14 mouse cellular contexts compared by ENCODE assay signal in the genomic region with DNA sequence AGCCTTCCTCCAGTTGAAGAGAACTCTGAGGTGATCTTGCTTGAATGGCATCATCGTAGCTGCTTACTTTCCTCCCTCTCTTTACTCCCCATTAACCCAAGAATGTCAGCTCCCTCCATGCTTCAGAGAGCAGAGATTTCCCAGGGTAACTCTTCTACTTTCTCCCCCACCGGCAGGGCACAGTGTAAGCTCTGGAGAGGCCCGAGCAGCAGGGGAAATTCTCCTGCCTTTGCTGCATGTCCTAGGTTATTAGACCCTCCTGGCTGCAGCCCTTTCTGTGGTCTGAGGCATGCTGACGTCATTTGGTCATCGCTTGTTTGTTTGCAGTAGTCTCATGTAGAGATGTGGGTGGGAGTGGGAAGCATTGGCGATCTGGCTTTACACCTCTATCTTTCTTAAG.
DNase-seq lines count a peak whose midpoint lies in the region; ATAC-seq lines count a peak whose summit lies in the region.
"Had no signal": no experiment of that assay in that cellular context is flagged by ENCODE, and none has a peak within 500 bp of the region (broad histone marks: within the 10 kb centered on the region; RNA-seq: fewer than 3 reads in every experiment).

No protein-coding gene starts in this region.

- H3K4me1 ChIP-seq in heart, embryonic 11.5 days (ENCODE audit: control insufficient read depth, insufficient read depth, low read length), result no peaks in the 10 kb centered on the region
- H3K4me1 ChIP-seq in megakaryocyte, embryonic 14.5 days, result peaks cover 18% of the 10 kb centered on the region
- H3K4me1 ChIP-seq in kidney, embryonic 14.5 days (ENCODE audit: control insufficient read depth, insufficient read depth, low read length), result peaks cover 4% of the 10 kb centered on the region; the same call in 1 of the 2 replicates
- no peaks in the 10 kb centered on the region; the same call in 1 of the 2 replicates for H3K4me1 ChIP-seq in stomach, embryonic 15.5 days

- ATAC-seq in heart, embryonic 11.5 days (replicated peaks; ENCODE audit: insufficient number of reproducible peaks, low FRiP score, low TSS enrichment), result no peak
- no peak for ATAC-seq in megakaryocyte, adult 5-6 weeks (ENCODE audit: poor library complexity, severe bottlenecking)
- ATAC-seq in kidney, embryonic 14.5 days (ENCODE audit: low FRiP score, low TSS enrichment), result peak; percentile 93
- no peak for ATAC-seq in stomach, embryonic 15.5 days (ENCODE audit: insufficient read depth, low FRiP score, low read depth)
- ATAC-seq in megakaryocyte progenitor cell, adult 5-6 weeks (replicated peaks; ENCODE audit: poor library complexity), result no peak

- H3K4me2 ChIP-seq in heart, embryonic 11.5 days, result no peak overlapping the region
- 0 out of 2 replicates have a peak overlapping the region, but pooled peaks have one; percentile 1 for H3K4me2 ChIP-seq in kidney, embryonic 14.5 days (replicated peaks; ENCODE audit: low read depth, low read length)
- H3K4me2 ChIP-seq in stomach, embryonic 15.5 days, result peak overlapping the region; percentile 16; the same call in 1 of the 2 replicates
- H3K4me2 ChIP-seq: neural tube, embryonic 13.5 days had no signal

- no peaks in the 10 kb centered on the region for H3K27me3 ChIP-seq in heart, embryonic 11.5 days (ENCODE audit: control insufficient read depth, insufficient read depth, low read length)
- peaks cover 2% of the 10 kb centered on the region for H3K27me3 ChIP-seq in megakaryocyte, embryonic 14.5 days (replicated peaks)
- H3K27me3 ChIP-seq in kidney, embryonic 14.5 days (ENCODE audit: control insufficient read depth, insufficient read depth, low read length), result no peaks in the 10 kb centered on the region
- no peaks in the 10 kb centered on the region for H3K27me3 ChIP-seq in stomach, embryonic 15.5 days (replicated peaks)
- H3K27me3 ChIP-seq: neural tube, embryonic 13.5 days had no signal

- no peaks in the 10 kb centered on the region for H3K36me3 ChIP-seq in heart, embryonic 11.5 days (ENCODE audit: control insufficient read depth, insufficient read depth, low read length)
- H3K36me3 ChIP-seq in megakaryocyte, embryonic 14.5 days (replicated peaks; ENCODE audit: low read length), result no peaks in the 10 kb centered on the region
- no peaks in the 10 kb centered on the region for H3K36me3 ChIP-seq in kidney, embryonic 14.5 days (ENCODE audit: control insufficient read depth, insufficient read depth, low read length)
- no peaks in the 10 kb centered on the region for H3K36me3 ChIP-seq in stomach, embryonic 15.5 days
- H3K36me3 ChIP-seq: neural tube, embryonic 13.5 days had no signal

- H3K9ac ChIP-seq in heart, embryonic 11.5 days (ENCODE audit: low read depth, low read length), result no peak overlapping the region
- no peak overlapping the region; the same call in 1 of the 2 replicates for H3K9ac ChIP-seq in kidney, embryonic 14.5 days (ENCODE audit: low read depth, low read length)
- H3K9ac ChIP-seq in stomach, embryonic 15.5 days, result no peak overlapping the region
- H3K9ac ChIP-seq: neural tube, embryonic 13.5 days had no signal

- H3K27ac ChIP-seq in heart, embryonic 11.5 days (ENCODE audit: low read depth, low read length), result no peak overlapping the region
- H3K27ac ChIP-seq in kidney, embryonic 14.5 days (ENCODE audit: low read depth, low read length), result peak overlapping the region; percentile 83
- no peak overlapping the region for H3K27ac ChIP-seq in stomach, embryonic 15.5 days
- H3K27ac ChIP-seq: macrophage; neural tube, embryonic 13.5 days had no signal

- H3K4me3 ChIP-seq in heart, embryonic 11.5 days (ENCODE audit: low read depth, low read length), result no peak overlapping the region
- H3K4me3 ChIP-seq in megakaryocyte, embryonic 14.5 days (replicated peaks), result peak overlapping the region; percentile 20
- no peak overlapping the region for H3K4me3 ChIP-seq in kidney, embryonic 14.5 days (ENCODE audit: low read length)
- H3K4me3 ChIP-seq in stomach, embryonic 15.5 days (replicated peaks), result no peak overlapping the region
- H3K4me3 ChIP-seq: neural tube, embryonic 13.5 days had no signal

- H3K9me3 ChIP-seq in heart, embryonic 11.5 days (replicated peaks; ENCODE audit: control insufficient read depth, low read length), result no peaks in the 10 kb centered on the region
- peaks cover 2% of the 10 kb centered on the region; the same call in 1 of the 2 replicates for H3K9me3 ChIP-seq in megakaryocyte, embryonic 14.5 days
- no peaks in the 10 kb centered on the region for H3K9me3 ChIP-seq in kidney, embryonic 14.5 days (ENCODE audit: control insufficient read depth, low read length)
- no peaks in the 10 kb centered on the region for H3K9me3 ChIP-seq in stomach, embryonic 15.5 days
- H3K9me3 ChIP-seq: neural tube, embryonic 13.5 days had no signal

- peak; percentile 79 for DNase-seq in heart, adult 11 months
- DNase-seq in natural killer cell, adult 2 months (ENCODE audit: low spot score in 2 of 2), result no peak
- DNase-seq: gastrocnemius, postnatal 25 days; heart, postnatal 4 days; liver; right cerebral cortex, postnatal 14 days had no signal

- 14% methylated on average over 6 of the region's 6 CpGs for WGBS in heart, embryonic 11.5 days (ENCODE audit: insufficient replicate concordance)
- 2% methylated on average over 6 of the region's 6 CpGs for WGBS in kidney, embryonic 14.5 days
- 11% methylated on average over 6 of the region's 6 CpGs for WGBS in stomach, embryonic 15.5 days
